Mouse (Mus musculus): ENCODE measurements around the gene Gpr152. TPM values are rescaled to one million over a fixed set of nuclear protein-coding genes. Genes with fewer than 3 reads are reported as not detected.
A peak's percentile ranks its signal among the peaks of the same experiment; 100 is the strongest.

The Gpr152 gene
- polyA plus RNA-seq, 1 experiment from 2014 or later = not detected

GRCm38 (mm10) chr19:4154437-4155222 lies 15.0 kb downstream of the Gpr152 start:
- Histone ChIP-seq H3K4me2 (no peak overlapping the region), H3K4me3 (no peak overlapping the region), H3K27me3 (no peaks in the 10 kb centered on the region), H3K9ac (no peak overlapping the region), H3K27ac (0 out of 2 replicates have a peak overlapping the region, but pooled peaks have one; percentile 11), H3K9me3 (no peaks in the 10 kb centered on the region), H3K36me3 (peaks cover 83% of the 10 kb centered on the region), H3K4me1 (peaks cover 9% of the 10 kb centered on the region; the same call in 1 of the 2 replicates)
- 78% methylated on average over 13 of the region's 13 CpGs for WGBS
- ATAC-seq (ENCODE audit: insufficient number of reproducible peaks, insufficient read depth, low FRiP score, low TSS enrichment, low read depth) = no peak

DNA sequence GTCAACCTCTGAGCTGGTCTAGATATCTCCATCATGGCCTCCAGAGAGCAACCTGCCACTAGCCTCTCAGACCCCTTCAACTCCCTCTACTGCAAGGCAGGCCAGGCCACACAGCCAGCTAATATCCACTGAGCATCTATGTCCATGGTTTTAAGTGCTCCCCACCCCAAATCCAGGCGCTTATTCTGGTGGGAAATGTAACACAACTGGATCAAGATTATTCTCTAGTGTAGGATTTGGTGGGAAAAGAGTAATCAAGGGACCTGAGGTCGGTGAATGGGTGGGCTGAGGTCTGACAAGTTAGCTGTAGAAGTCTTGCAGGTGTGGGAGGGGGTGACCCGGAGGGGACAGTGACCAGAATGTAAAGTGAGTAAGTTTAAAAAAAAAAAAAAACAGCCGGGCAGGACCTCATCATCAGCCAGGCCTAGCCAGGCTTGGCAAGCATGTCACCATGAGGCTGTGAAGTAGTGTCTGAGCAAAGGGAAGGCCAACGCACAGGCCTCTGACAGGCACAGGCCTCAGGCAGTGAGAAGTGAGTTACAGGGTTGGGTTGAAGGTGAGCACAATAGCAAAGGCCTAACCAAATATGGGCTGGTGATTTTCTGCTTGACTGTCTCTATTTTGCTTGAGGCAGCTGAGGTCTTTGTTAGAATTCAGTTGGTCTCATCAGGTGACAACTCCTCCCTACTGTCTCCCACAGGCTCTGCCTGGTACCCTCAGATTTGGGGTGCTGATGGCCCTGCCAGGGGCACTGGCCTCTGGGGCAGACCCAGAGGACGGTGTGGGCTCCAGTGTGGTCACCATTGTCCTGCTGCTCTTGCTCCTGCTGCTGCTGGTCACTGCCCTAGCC lies 15.9 kb downstream of the Gpr152 start:
- Histone ChIP-seq H3K27me3 (no peaks in the 10 kb centered on the region), H3K9ac (no peak overlapping the region), H3K4me1 (0 out of 2 replicates have a peak, but pooled peaks cover 4% of the 10 kb centered on the region), H3K9me3 (no peaks in the 10 kb centered on the region), H3K4me3 (no peak overlapping the region), H3K4me2 (no peak overlapping the region), H3K27ac (0 out of 2 replicates have a peak overlapping the region, but pooled peaks have one; percentile 11), H3K36me3 (peaks cover 81% of the 10 kb centered on the region)
- 73% methylated on average over 6 of the region's 6 CpGs for whole genome bisulfite sequencing
- ATAC-seq (ENCODE audit: insufficient number of reproducible peaks, insufficient read depth, low FRiP score, low TSS enrichment, low read depth) = no peak

DNA sequence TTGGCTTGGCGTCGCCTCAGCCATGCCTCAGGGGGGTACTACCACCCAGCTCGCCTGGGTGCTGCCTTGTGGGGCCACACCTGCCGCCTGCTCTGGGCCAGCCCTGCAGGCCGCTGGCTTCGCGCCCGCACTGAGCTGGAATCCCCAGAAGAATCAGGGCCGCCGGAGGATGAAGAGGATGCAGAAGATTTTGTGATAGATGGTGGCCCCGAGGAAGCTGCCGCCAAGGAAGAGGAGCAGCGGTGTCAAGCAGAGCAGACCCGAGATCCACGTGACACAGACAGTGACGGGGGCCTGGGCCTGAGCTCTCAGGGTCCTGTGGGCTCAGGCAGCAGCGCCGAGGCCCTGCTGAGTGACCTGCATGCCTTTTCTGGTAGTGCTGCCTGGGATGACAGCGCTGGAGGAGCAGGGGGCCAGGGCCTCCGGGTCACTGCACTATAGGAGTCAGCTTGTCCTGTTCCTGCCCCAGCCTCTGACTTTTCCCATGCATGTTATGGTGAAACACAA lies 16.5 kb downstream of the Gpr152 start:
- H3K4me1 ChIP-seq = no peaks in the 10 kb centered on the region
- no peak overlapping the region for H3K4me2 ChIP-seq
- no peak for ATAC-seq (ENCODE audit: insufficient number of reproducible peaks, insufficient read depth, low FRiP score, low TSS enrichment, low read depth)
- no peaks in the 10 kb centered on the region for H3K27me3 ChIP-seq
- no peaks in the 10 kb centered on the region for H3K9me3 ChIP-seq
- WGBS = 79% methylated on average over 20 of the region's 20 CpGs
- no peak overlapping the region for H3K4me3 ChIP-seq
- no peak overlapping the region for H3K27ac ChIP-seq
- no peak overlapping the region for H3K9ac ChIP-seq
- peaks cover 79% of the 10 kb centered on the region for H3K36me3 ChIP-seq

GRCm38 (mm10) chr19:4156771-4157170 lies 17.2 kb downstream of the Gpr152 start:
- ATAC-seq (ENCODE audit: insufficient number of reproducible peaks, insufficient read depth, low FRiP score, low TSS enrichment, low read depth) = no peak
- Histone ChIP-seq H3K9me3 (no peaks in the 10 kb centered on the region), H3K4me1 (no peaks in the 10 kb centered on the region), H3K27me3 (no peaks in the 10 kb centered on the region), H3K4me3 (no peak overlapping the region), H3K36me3 (peaks cover 80% of the 10 kb centered on the region), H3K27ac (no peak overlapping the region), H3K4me2 (no peak overlapping the region), H3K9ac (no peak overlapping the region)
- 95% methylated on average over 12 of the region's 12 CpGs for WGBS

GRCm38 (mm10) chr19:4159049-4159448 lies 19.5 kb downstream of the Gpr152 start:
- H3K36me3 ChIP-seq = peaks cover 57% of the 10 kb centered on the region
- no peak for ATAC-seq (ENCODE audit: insufficient number of reproducible peaks, insufficient read depth, low FRiP score, low TSS enrichment, low read depth)
- no peak overlapping the region for H3K9ac ChIP-seq
- no peak overlapping the region for H3K27ac ChIP-seq
- 95% methylated on average over 8 of the region's 8 CpGs for WGBS
- no peaks in the 10 kb centered on the region for H3K27me3 ChIP-seq
- no peaks in the 10 kb centered on the region for H3K9me3 ChIP-seq
- no peak overlapping the region for H3K4me2 ChIP-seq
- peaks cover 14% of the 10 kb centered on the region for H3K4me1 ChIP-seq
- H3K4me3 ChIP-seq = no peak overlapping the region

DNA sequence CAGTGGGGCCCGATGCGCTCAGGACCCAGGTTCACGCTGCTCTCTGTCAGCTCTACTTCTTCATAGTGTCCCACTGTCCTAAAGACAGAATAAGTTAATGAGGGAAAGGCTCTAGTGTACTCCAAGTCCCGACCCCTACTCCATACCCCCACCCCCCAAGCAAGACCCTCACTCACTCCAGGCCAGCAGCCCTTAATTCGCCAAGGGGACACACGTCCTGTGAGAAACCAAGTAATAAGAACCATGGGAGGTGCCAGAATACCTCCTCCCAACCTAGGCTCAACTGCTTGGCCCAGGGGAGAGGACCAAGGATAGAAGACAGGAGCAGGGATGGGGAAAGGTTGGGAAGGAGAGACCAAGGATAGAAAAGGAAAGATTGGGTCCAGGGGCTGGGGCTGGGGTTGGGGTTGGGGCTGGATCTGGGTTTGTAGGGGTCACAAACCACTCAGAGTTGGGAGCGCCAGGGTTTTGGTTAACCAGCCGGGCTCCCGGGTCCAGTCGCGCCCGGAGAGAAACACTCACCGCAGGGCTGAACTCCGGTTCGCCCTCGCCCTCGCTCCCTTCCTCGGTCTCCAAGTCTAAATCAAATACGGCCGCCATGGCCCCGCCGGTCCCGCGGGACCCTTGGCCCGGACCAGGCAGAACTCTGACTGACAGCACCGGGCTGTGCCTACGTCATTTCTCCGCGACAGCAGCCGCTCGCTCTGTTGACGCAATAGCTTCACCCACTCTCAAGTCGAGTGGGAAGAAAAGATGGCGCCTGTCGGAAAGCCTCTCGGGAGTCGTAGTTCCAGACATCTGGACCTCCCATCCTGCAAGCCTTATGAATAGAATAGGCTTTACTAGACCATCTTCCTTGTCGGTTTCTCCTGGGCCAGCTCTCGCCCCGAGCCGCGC lies 23.3 kb downstream of the Gpr152 start, which contains the start of gene Rps6kb2:
TSS of gene Rps6kb2 (minus strand) at position 709 of the 897 bp plus-strand sequence.
- peaks cover 14% of the 10 kb centered on the region for H3K4me1 ChIP-seq
- no peaks in the 10 kb centered on the region for H3K27me3 ChIP-seq
- peak; percentile 71 for ATAC-seq (ENCODE audit: insufficient number of reproducible peaks, insufficient read depth, low FRiP score, low TSS enrichment, low read depth)
- peak within 1 kb of the TSS; percentile 86 for H3K4me2 ChIP-seq
- peak within 1 kb of the TSS; percentile 69 for H3K4me3 ChIP-seq
- peak within 1 kb of the TSS; percentile 81 for H3K27ac ChIP-seq
- peak within 1 kb of the TSS; percentile 84 for H3K9ac ChIP-seq
- H3K9me3 ChIP-seq = no peaks in the 10 kb centered on the region
- WGBS = 6% methylated on average over 42 of the region's 42 CpGs
- peaks cover 34% of the 10 kb centered on the region for H3K36me3 ChIP-seq

DNA sequence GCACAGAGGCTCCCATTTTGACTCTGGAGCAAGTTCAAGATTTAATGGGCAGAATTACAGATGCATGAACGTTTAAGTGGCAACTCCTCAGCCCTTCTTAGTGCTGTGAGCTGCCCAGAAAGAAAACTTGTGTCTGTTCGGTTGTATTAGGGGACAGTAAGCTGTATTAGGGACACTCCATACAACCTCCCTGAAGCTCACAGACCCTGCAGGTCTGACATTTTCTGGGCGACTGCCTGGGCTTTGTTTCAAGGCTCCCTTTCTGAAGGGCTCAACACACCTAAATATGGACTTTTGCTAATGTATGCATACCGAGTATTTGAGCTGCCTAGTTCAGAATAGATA lies 23.9 kb downstream of the Gpr152 start:
- H3K4me3 ChIP-seq = peak overlapping the region; percentile 69
- H3K27ac ChIP-seq = peak overlapping the region; percentile 81
- no peaks in the 10 kb centered on the region for H3K27me3 ChIP-seq
- H3K9ac ChIP-seq = peak overlapping the region; percentile 84
- 32% methylated on average over 4 of the region's 4 CpGs for WGBS
- peak overlapping the region; percentile 86 for H3K4me2 ChIP-seq
- no peaks in the 10 kb centered on the region for H3K9me3 ChIP-seq
- peaks cover 14% of the 10 kb centered on the region for H3K4me1 ChIP-seq
- peaks cover 28% of the 10 kb centered on the region for H3K36me3 ChIP-seq
- no peak for ATAC-seq (ENCODE audit: insufficient number of reproducible peaks, insufficient read depth, low FRiP score, low TSS enrichment, low read depth)

DNA sequence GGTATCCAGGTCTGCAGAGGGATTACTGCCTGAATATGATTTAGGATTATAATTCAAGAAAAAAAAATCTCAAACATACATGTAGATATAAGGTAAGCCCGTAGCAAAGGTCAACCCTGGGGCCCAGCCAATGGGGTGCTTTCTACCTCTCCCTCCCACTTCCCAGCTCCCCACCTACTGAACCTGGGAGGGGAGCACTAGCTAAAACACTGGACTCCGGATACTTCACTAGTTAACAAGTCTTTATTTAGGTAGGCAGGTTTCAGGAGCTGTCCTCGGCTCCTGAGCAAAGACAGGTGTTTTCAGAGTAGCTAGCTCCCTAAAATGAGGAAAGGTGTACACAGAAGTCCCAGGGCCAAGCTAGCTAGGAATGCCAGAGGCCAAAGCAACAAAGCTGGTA lies 24.5 kb downstream of the Gpr152 start:
- no peaks in the 10 kb centered on the region for H3K27me3 ChIP-seq
- H3K4me3 ChIP-seq = no peak overlapping the region
- 78% methylated on average over 3 of the region's 3 CpGs for WGBS
- ATAC-seq (ENCODE audit: insufficient number of reproducible peaks, insufficient read depth, low FRiP score, low TSS enrichment, low read depth) = no peak
- H3K4me1 ChIP-seq = peaks cover 14% of the 10 kb centered on the region
- H3K36me3 ChIP-seq = peaks cover 22% of the 10 kb centered on the region
- H3K27ac ChIP-seq = no peak overlapping the region
- no peak overlapping the region for H3K9ac ChIP-seq
- no peaks in the 10 kb centered on the region for H3K9me3 ChIP-seq
- no peak overlapping the region for H3K4me2 ChIP-seq

DNA sequence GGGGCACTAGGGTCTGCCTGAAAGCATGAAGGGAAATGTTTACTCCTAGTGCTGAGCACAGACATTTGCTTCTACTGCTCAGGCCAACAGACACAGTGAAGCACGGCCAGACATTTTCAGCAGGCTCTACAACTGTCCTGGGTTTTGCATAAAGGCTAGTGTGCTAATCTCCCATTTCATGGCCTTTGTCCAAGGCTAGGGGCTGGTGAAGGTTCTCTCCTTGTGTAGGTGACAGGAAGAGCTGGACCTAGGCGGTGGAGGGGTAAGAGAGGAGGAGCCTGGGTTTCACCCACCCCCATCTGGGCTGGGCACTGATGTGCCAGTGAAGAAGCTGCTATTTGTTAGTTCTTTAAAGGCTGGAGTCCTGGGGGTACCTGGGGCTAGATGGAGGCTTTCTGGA lies 25.1 kb downstream of the Gpr152 start:
- Histone ChIP-seq H3K4me3 (no peak overlapping the region; the same call in 1 of the 2 replicates), H3K4me2 (no peak overlapping the region), H3K36me3 (peaks cover 15% of the 10 kb centered on the region), H3K27me3 (no peaks in the 10 kb centered on the region), H3K9ac (0 out of 2 replicates have a peak overlapping the region, but pooled peaks have one; percentile 36), H3K9me3 (no peaks in the 10 kb centered on the region), H3K27ac (no peak overlapping the region), H3K4me1 (peaks cover 15% of the 10 kb centered on the region)
- ATAC-seq (ENCODE audit: insufficient number of reproducible peaks, insufficient read depth, low FRiP score, low TSS enrichment, low read depth) = no peak
- 68% methylated on average over 2 of the region's 2 CpGs for WGBS

- H3K36me3 ChIP-seq = no peaks in the 10 kb centered on the region
- H3K4me3 ChIP-seq = no peak overlapping the region
- H3K9ac ChIP-seq = no peak overlapping the region
- no peaks in the 10 kb centered on the region for H3K9me3 ChIP-seq
- H3K27me3 ChIP-seq = no peaks in the 10 kb centered on the region
- no peak for ATAC-seq (ENCODE audit: insufficient number of reproducible peaks, insufficient read depth, low FRiP score, low TSS enrichment, low read depth)
- H3K27ac ChIP-seq = no peak overlapping the region
- H3K4me1 ChIP-seq = peaks cover 33% of the 10 kb centered on the region
- H3K4me2 ChIP-seq = no peak overlapping the region
- WGBS = 81% methylated on average over 9 of the region's 9 CpGs
Observed at GRCm38 (mm10) chr19:4166678-4167476, 27.3 kb downstream of the Gpr152 start.
